In the genomic region with DNA sequence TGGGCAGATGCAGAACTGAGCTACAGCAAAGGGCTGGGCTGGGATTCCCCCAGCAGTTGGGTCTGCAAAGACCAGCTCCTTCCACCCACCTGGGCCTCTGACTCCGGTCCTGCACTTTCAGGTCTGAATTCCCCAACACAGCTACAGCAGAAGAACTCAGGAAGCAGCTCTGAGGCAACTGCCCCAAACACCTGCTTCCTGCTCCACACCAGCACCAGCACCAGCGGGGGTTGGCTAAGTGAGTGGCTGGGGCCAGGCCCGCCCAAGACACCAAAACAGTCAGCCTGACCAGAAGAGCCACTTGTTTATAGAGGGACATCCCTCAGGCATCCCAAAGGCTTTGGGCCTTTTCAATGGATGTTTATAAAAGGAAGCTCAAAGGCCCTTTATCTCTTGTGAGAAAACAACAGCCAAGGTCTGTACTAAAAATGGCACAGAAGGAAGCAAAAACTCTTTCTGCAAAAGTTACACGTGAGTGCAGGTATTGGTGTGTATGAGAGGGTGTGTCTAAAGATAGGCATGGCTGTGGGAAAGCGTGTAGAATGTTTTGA, we compare ENCODE assay signal across 9 mouse cellular contexts. TPM values are rescaled to one million over a fixed set of nuclear protein-coding genes. Genes with fewer than 3 reads are reported as not detected.
A peak's percentile ranks its signal among the peaks of the same experiment; 100 is the strongest.
DNase-seq lines count a peak whose midpoint lies in the region; ATAC-seq lines count a peak whose summit lies in the region.
"Had no signal": no experiment of that assay in that cellular context is flagged by ENCODE, and none has a peak within 500 bp of the region (broad histone marks: within the 10 kb centered on the region; RNA-seq: fewer than 3 reads in every experiment).

No protein-coding gene starts in this region.

- H3K9ac ChIP-seq in kidney, embryonic 15.5 days, result no peak overlapping the region
- H3K9ac ChIP-seq in embryonic facial prominence, embryonic 12.5 days, result no peak overlapping the region
- no peak overlapping the region for H3K9ac ChIP-seq in liver, embryonic 16.5 days (ENCODE audit: low read depth, low read length)
- H3K9ac ChIP-seq in forebrain, embryonic 11.5 days (ENCODE audit: low read length), result no peak overlapping the region

- no peak for DNase-seq in kidney, postnatal 25 days
- peak; percentile 90 for DNase-seq in spleen, postnatal 36 days (ENCODE audit: low spot score in 2 of 2)
- no peak for DNase-seq in forebrain, embryonic 11.5 days (ENCODE audit: low spot score)
- no peak for DNase-seq in forebrain, embryonic 10.5 days (ENCODE audit: extremely low spot score, low spot score)
- DNase-seq in cerebellum, adult 11 months, result no peak

- no peaks in the 10 kb centered on the region for H3K9me3 ChIP-seq in kidney, embryonic 15.5 days (replicated peaks)
- no peaks in the 10 kb centered on the region for H3K9me3 ChIP-seq in embryonic facial prominence, embryonic 12.5 days
- no peaks in the 10 kb centered on the region for H3K9me3 ChIP-seq in liver, embryonic 16.5 days (replicated peaks; ENCODE audit: control insufficient read depth, low read length)
- no peaks in the 10 kb centered on the region for H3K9me3 ChIP-seq in forebrain, embryonic 11.5 days (ENCODE audit: control insufficient read depth, low read length)
- H3K9me3 ChIP-seq in forebrain, embryonic 10.5 days, result no peaks in the 10 kb centered on the region

- H3K27me3 ChIP-seq in kidney, embryonic 15.5 days, result no peaks in the 10 kb centered on the region
- no peaks in the 10 kb centered on the region for H3K27me3 ChIP-seq in embryonic facial prominence, embryonic 12.5 days
- H3K27me3 ChIP-seq in liver, embryonic 16.5 days (ENCODE audit: control insufficient read depth, insufficient read depth, low read depth, low read length), result no peaks in the 10 kb centered on the region; the same call in 1 of the 2 replicates
- H3K27me3 ChIP-seq in forebrain, embryonic 11.5 days (ENCODE audit: control insufficient read depth, insufficient read depth, low read length), result no peaks in the 10 kb centered on the region
- no peaks in the 10 kb centered on the region for H3K27me3 ChIP-seq in forebrain, embryonic 10.5 days (ENCODE audit: poor library complexity, severe bottlenecking)
- H3K27me3 ChIP-seq: Patski had no signal

- no peaks in the 10 kb centered on the region for H3K36me3 ChIP-seq in kidney, embryonic 15.5 days
- no peaks in the 10 kb centered on the region for H3K36me3 ChIP-seq in embryonic facial prominence, embryonic 12.5 days
- H3K36me3 ChIP-seq in liver, embryonic 16.5 days (ENCODE audit: control insufficient read depth, insufficient read depth), result no peaks in the 10 kb centered on the region
- H3K36me3 ChIP-seq in forebrain, embryonic 11.5 days (ENCODE audit: control insufficient read depth, insufficient read depth, low read length), result no peaks in the 10 kb centered on the region
- H3K36me3 ChIP-seq in forebrain, embryonic 10.5 days (replicated peaks), result peaks cover 32% of the 10 kb centered on the region

- 62% methylated on average over 5 of the region's 5 CpGs for WGBS in kidney, embryonic 15.5 days
- WGBS in embryonic facial prominence, embryonic 12.5 days, result 55% methylated on average over 5 of the region's 5 CpGs
- 12% methylated on average over 5 of the region's 5 CpGs for WGBS in liver, embryonic 16.5 days (ENCODE audit: insufficient replicate concordance)
- 75% methylated on average over 5 of the region's 5 CpGs for WGBS in forebrain, embryonic 11.5 days
- WGBS in forebrain, embryonic 10.5 days, result 73% methylated on average over 5 of the region's 5 CpGs

- H3K4me2 ChIP-seq in kidney, embryonic 15.5 days, result no peak overlapping the region
- H3K4me2 ChIP-seq in embryonic facial prominence, embryonic 12.5 days (replicated peaks), result no peak overlapping the region
- no peak overlapping the region for H3K4me2 ChIP-seq in liver, embryonic 16.5 days (ENCODE audit: low read depth, low read length)
- H3K4me2 ChIP-seq in forebrain, embryonic 11.5 days (ENCODE audit: low read depth, low read length, severe bottlenecking), result no peak overlapping the region

- peak overlapping the region; percentile 54; the same call in 1 of the 2 replicates for H3K27ac ChIP-seq in kidney, embryonic 15.5 days
- 0 out of 2 replicates have a peak overlapping the region, but pooled peaks have one; percentile 30 for H3K27ac ChIP-seq in embryonic facial prominence, embryonic 12.5 days
- H3K27ac ChIP-seq in liver, embryonic 16.5 days (ENCODE audit: low read length), result peak overlapping the region; percentile 51; the same call in 1 of the 2 replicates
- H3K27ac ChIP-seq in forebrain, embryonic 11.5 days (ENCODE audit: low read depth, low read length), result no peak overlapping the region
- H3K27ac ChIP-seq in forebrain, embryonic 10.5 days, result no peak overlapping the region

- no peak overlapping the region for H3K4me3 ChIP-seq in kidney, embryonic 15.5 days (replicated peaks)
- H3K4me3 ChIP-seq in embryonic facial prominence, embryonic 12.5 days, result no peak overlapping the region
- peak overlapping the region; percentile 19; the same call in 1 of the 2 replicates for H3K4me3 ChIP-seq in liver, embryonic 16.5 days (ENCODE audit: low read depth, low read length)
- no peak overlapping the region for H3K4me3 ChIP-seq in forebrain, embryonic 11.5 days (ENCODE audit: low read depth, low read length)
- no peak overlapping the region for H3K4me3 ChIP-seq in forebrain, embryonic 10.5 days

- ATAC-seq in kidney, embryonic 15.5 days (replicated peaks; ENCODE audit: low FRiP score), result no peak
- no peak for ATAC-seq in embryonic facial prominence, embryonic 12.5 days (ENCODE audit: insufficient number of reproducible peaks, insufficient read depth, low FRiP score, low TSS enrichment)
- ATAC-seq in liver, embryonic 16.5 days (ENCODE audit: low read depth), result peak; percentile 56
- ATAC-seq in forebrain, embryonic 11.5 days (replicated peaks; ENCODE audit: low FRiP score), result no peak
- ATAC-seq: Patski had no signal

- peaks cover 18% of the 10 kb centered on the region; the same call in 1 of the 2 replicates for H3K4me1 ChIP-seq in kidney, embryonic 15.5 days
- peaks cover 8% of the 10 kb centered on the region; the same call in 1 of the 2 replicates for H3K4me1 ChIP-seq in embryonic facial prominence, embryonic 12.5 days
- H3K4me1 ChIP-seq in liver, embryonic 16.5 days (ENCODE audit: control insufficient read depth, low read depth, low read length), result peaks cover 3% of the 10 kb centered on the region; the same call in 1 of the 2 replicates
- H3K4me1 ChIP-seq in forebrain, embryonic 11.5 days (replicated peaks; ENCODE audit: control insufficient read depth, insufficient read depth, low read length), result no peaks in the 10 kb centered on the region
- H3K4me1 ChIP-seq in forebrain, embryonic 10.5 days, result peaks cover 26% of the 10 kb centered on the region

RNA-seq across cellular contexts. Expression of a gene that starts 9.0 kb away (rescaled TPM):
- polyA plus RNA-seq in kidney, embryonic 15.5 days (2015; fragmentation: Nextera tagmentation; extraction: Ambion mirVana), result 8.4 and 11.3 TPM in 2 replicates
- 8.5 and 9.9 TPM in 2 replicates for polyA plus RNA-seq in embryonic facial prominence, embryonic 12.5 days (2016; fragmentation: Nextera tagmentation; extraction: Ambion mirVana)
- 2.5 and 3.7 TPM in 2 replicates for polyA plus RNA-seq in liver, embryonic 16.5 days (2015; fragmentation: Nextera tagmentation; extraction: Ambion mirVana)
- polyA plus RNA-seq in forebrain, embryonic 11.5 days (2014; fragmentation: Nextera tagmentation; extraction: Ambion mirVana), result 35.3 and 36.3 TPM in 2 replicates
- polyA plus RNA-seq in forebrain, embryonic 10.5 days (2016; fragmentation: Nextera tagmentation; extraction: Ambion mirVana), result 23.5 and 24.8 TPM in 2 replicates

Comparison
In these comparisons a context has a peak if more than half of its experiments do, and no peak if none do; other contexts are left out.
1. H3K27ac ChIP-seq: peak in kidney, embryonic 15.5 days (single experiment), embryonic facial prominence, embryonic 12.5 days (single experiment) and liver, embryonic 16.5 days (single experiment); none in forebrain, embryonic 11.5 days (single experiment) and forebrain, embryonic 10.5 days (single experiment).
2. DNase-seq: peak in spleen, postnatal 36 days (2 of 2); none in kidney, postnatal 25 days (0 of 2), forebrain, embryonic 11.5 days (single experiment), forebrain, embryonic 10.5 days (single experiment) and cerebellum, adult 11 months (single experiment).